In the genomic region with DNA sequence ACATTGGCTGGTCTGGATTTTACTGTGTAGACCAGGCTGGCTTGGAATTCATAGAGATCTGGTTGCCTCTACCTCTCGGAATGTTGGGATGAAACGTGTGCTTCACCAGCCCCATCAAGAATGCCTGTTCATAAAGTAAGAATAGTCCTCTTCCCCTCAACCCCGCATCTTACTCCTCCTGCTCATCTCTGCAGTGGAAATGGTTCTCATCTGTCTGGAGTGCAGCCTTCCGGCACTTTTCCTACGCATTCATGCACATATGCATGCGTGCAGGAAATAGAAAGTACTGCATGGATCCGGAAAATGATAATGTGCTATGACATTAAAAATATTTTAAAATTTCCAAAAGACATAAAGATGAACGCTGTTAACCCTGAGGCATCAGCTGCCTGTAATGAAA, we compare ENCODE assay signal across 23 mouse cellular contexts.
"Had no signal": no experiment of that assay in that cellular context is flagged by ENCODE, and none has a peak within 500 bp of the region (broad histone marks: within the 10 kb centered on the region; RNA-seq: fewer than 3 reads in every experiment).

No protein-coding gene starts in this region.

- ATAC-seq: liver, embryonic 12.5 days; midbrain, embryonic 13.5 days; midbrain, embryonic 16.5 days had no signal

- H3K4me3 ChIP-seq: limb, embryonic 10.5 days; limb, embryonic 13.5 days; liver, embryonic 12.5 days; liver, embryonic 15.5 days; lung, embryonic 15.5 days; megakaryocyte, embryonic 14.5 days; midbrain, embryonic 10.5 days; midbrain, embryonic 13.5 days; myocyte had no signal

- DNase-seq: kidney, adult 18-20 months; kidney, adult 9 months; kidney, postnatal 14 days; kidney, postnatal 4 days; layer of hippocampus, postnatal 36 days; liver; lung, adult 18-20 months; lung, postnatal 10 days; lung, postnatal 36 days; right cerebral cortex, postnatal 14 days; right cerebral cortex, postnatal 4 days; thymus, postnatal 25 days had no signal

- H3K27ac ChIP-seq: limb, embryonic 10.5 days; limb, embryonic 13.5 days; liver, embryonic 12.5 days; liver, embryonic 15.5 days; lung, embryonic 15.5 days; midbrain, embryonic 10.5 days; midbrain, embryonic 13.5 days; stomach, postnatal 0 days had no signal
